Mouse (Mus musculus) brain, embryonic 14.5 days (tissue): Measurements from ENCODE around the gene Cfap45. TPM values are rescaled to one million over a fixed set of nuclear protein-coding genes. Genes with fewer than 3 reads are reported as not detected.

Experiments
- DNase-seq: peaks from one replicate; pipeline ENCODE4 v3.0.0-alpha.2; 2011; ENCODE audit warnings: low read depth
- CTCF ChIP-seq: fragments of 200-500 bp; IDR thresholded peaks from 2 replicates; pipeline ENCODE4 v1.5.1; 2012; ENCODE audit warnings: inconsistent platforms, mild to moderate bottlenecking, moderate library complexity, borderline replicate concordance; ENCODE audit not compliant: insufficient read depth, insufficient read length; ENCODE audit errors: extremely low read depth
- POLR2A ChIP-seq: fragments of 200-500 bp; IDR thresholded peaks from 2 replicates; pipeline ENCODE4 v1.6.1; 2012; ENCODE audit warnings: mild to moderate bottlenecking, inconsistent platforms, borderline replicate concordance; ENCODE audit not compliant: poor library complexity, insufficient read depth, insufficient read length, severe bottlenecking; ENCODE audit errors: extremely low read depth
- polyA plus RNA-seq: library from polyadenylated mRNA; depleted of rRNA; stranded (reverse); fragments of >200 nt; gene quantifications from 2 replicates; pipeline ENCODE4 v1.2.3, GENCODE M21; 2012

Cfap45 gene
- polyA plus RNA-seq, 1 experiment = 2.8 TPM

GRCm38 (mm10) chr1:172500451-172501370, 19.9 kb upstream of the Cfap45 start:
- no peak for DNase-seq
- TF ChIP-seq POLR2A (no peak), CTCF (no peak)

- TF ChIP-seq CTCF = no peak
- TF ChIP-seq POLR2A = no peak
- no peak for DNase-seq
Observed at GRCm38 (mm10) chr1:172501371-172502144, 19.0 kb upstream of the Cfap45 start.

GRCm38 (mm10) chr1:172502145-172503110, 18.2 kb upstream of the Cfap45 start:
- TF ChIP-seq CTCF (no peak), POLR2A (no peak)
- no peak for DNase-seq

- peak; percentile 74 for DNase-seq
- TF ChIP-seq CTCF (no peak), POLR2A (no peak)
Observed at GRCm38 (mm10) chr1:172503111-172503997, 17.2 kb upstream of the Cfap45 start.

GRCm38 (mm10) chr1:172504756-172505155, 15.8 kb upstream of the Cfap45 start:
- DNase-seq = no peak
- no peak for TF ChIP-seq CTCF
- TF ChIP-seq POLR2A = no peak

- no peak for DNase-seq
Observed at GRCm38 (mm10) chr1:172507001-172507400, 13.6 kb upstream of the Cfap45 start.

GRCm38 (mm10) chr1:172507701-172508100, 12.9 kb upstream of the Cfap45 start:
- no peak for TF ChIP-seq CTCF
- TF ChIP-seq POLR2A = no peak
- DNase-seq = no peak

More at GRCm38 (mm10) chr1:172507001-172507400, 13.6 kb upstream of the Cfap45 start:
- no peak for TF ChIP-seq POLR2A
- no peak for TF ChIP-seq CTCF

- no peak for DNase-seq
- no peak for TF ChIP-seq POLR2A
Observed at GRCm38 (mm10) chr1:172508172-172508571, 12.4 kb upstream of the Cfap45 start.

- TF ChIP-seq POLR2A = no peak
- TF ChIP-seq CTCF = no peak
- no peak for DNase-seq
Observed at GRCm38 (mm10) chr1:172509235-172509634, 11.4 kb upstream of the Cfap45 start.

- TF ChIP-seq CTCF = no peak
- no peak for TF ChIP-seq POLR2A
- no peak for DNase-seq
Observed at GRCm38 (mm10) chr1:172509983-172510382, 10.6 kb upstream of the Cfap45 start.
